Mouse (Mus musculus) G1E (cell line): Measurements from ENCODE around the gene Ccdc51.

Source experiments
- CTCF ChIP-seq: IDR thresholded peaks from 2 replicates; pipeline ENCODE4 v1.5.1; 2012; ENCODE audit warnings: low read depth, low read length, inconsistent platforms, mixed read lengths
- GATA1 ChIP-seq: IDR thresholded peaks from 2 replicates; pipeline ENCODE4 v1.6.1; 2012; ENCODE audit warnings: borderline replicate concordance, low read length, inconsistent platforms, mixed read lengths
- GATA2 ChIP-seq: IDR thresholded peaks from 2 replicates; pipeline ENCODE4 v1.6.1; 2012; ENCODE audit warnings: low read depth, low read length, inconsistent platforms, borderline replicate concordance
- TAL1 ChIP-seq: conservative IDR thresholded peaks from 2 replicates; pipeline ENCODE4 v1.6.1; 2012; ENCODE audit warnings: low read depth, low read length, inconsistent platforms, mixed read lengths

GRCm38 (mm10) chr9:109097831-109098230 is 15.5 kb downstream of the Ccdc51 start:
- no peak for TF ChIP-seq CTCF
- no peak for TF ChIP-seq TAL1
- TF ChIP-seq GATA1 = no peak
- TF ChIP-seq GATA2 = no peak
